Comparison of ENCODE assay signal across 21 mouse cellular contexts in the genomic region with DNA sequence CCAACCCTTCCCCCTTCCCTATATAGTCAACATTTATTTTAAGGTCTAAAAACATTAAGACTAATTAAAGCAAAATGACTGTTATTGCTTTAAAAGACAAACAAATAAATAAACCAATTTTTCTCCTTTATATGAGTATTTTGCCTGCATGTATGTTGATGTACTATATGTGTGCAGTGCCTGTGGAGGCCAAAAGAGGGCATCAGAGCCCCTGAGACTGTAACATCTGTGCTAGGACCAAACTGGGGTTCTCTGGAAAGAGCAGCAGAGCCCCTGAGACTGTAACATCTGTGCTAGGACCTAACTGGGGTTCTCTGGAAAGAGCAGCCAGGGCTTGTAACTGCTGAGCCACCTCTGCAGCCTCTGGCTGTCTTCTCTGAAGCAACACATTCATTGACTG. TPM values are rescaled to one million over a fixed set of nuclear protein-coding genes. Genes with fewer than 3 reads are reported as not detected.
A peak's percentile ranks its signal among the peaks of the same experiment; 100 is the strongest.
DNase-seq lines count a peak whose midpoint lies in the region; ATAC-seq and TF ChIP-seq lines count a peak whose summit lies in the region.
"Had no signal": no experiment of that assay in that cellular context is flagged by ENCODE, and none has a peak within 500 bp of the region (broad histone marks: within the 10 kb centered on the region; RNA-seq: fewer than 3 reads in every experiment).

No protein-coding gene starts in this region.

- H3K27me3 ChIP-seq in heart, postnatal 0 days (ENCODE audit: control insufficient read depth, insufficient read depth, low read length) = no peaks in the 10 kb centered on the region
- no peaks in the 10 kb centered on the region for H3K27me3 ChIP-seq in lung, embryonic 14.5 days (ENCODE audit: insufficient read depth, low read length)
- H3K27me3 ChIP-seq: embryonic facial prominence, embryonic 12.5 days; forebrain, embryonic 13.5 days; heart, embryonic 13.5 days; hindbrain, embryonic 13.5 days; neural tube, embryonic 15.5 days; stomach, embryonic 15.5 days had no signal

- ATAC-seq in heart, postnatal 0 days (ENCODE audit: insufficient read depth, low read depth) = no peak
- no peak for ATAC-seq in lung, embryonic 14.5 days (ENCODE audit: insufficient read depth)
- ATAC-seq: forebrain, embryonic 13.5 days had no signal

- peaks cover 24% of the 10 kb centered on the region for H3K36me3 ChIP-seq in heart, postnatal 0 days (replicated peaks; ENCODE audit: control insufficient read depth, insufficient read depth, low read length)
- H3K36me3 ChIP-seq in lung, embryonic 14.5 days (ENCODE audit: insufficient read depth) = peaks cover 18% of the 10 kb centered on the region; the same call in 1 of the 2 replicates

- peak; percentile 34 for TF ChIP-seq CTCF in heart, postnatal 0 days (IDR thresholded peaks at IDR 0.05; ENCODE audit: low read depth)
- TF ChIP-seq CTCF in lung, embryonic 14.5 days (IDR thresholded peaks at IDR 0.05; ENCODE audit: low read depth) = peak; percentile 42

- H3K9ac ChIP-seq in heart, postnatal 0 days (replicated peaks; ENCODE audit: low read depth, low read length) = no peak overlapping the region
- H3K9ac ChIP-seq in lung, embryonic 14.5 days = no peak overlapping the region
- H3K9ac ChIP-seq: embryonic facial prominence, embryonic 12.5 days; forebrain, embryonic 13.5 days; heart, embryonic 13.5 days; hindbrain, embryonic 13.5 days; neural tube, embryonic 15.5 days; stomach, embryonic 15.5 days had no signal

- no peak overlapping the region for H3K4me3 ChIP-seq in heart, postnatal 0 days (ENCODE audit: low read depth, low read length)
- H3K4me3 ChIP-seq in lung, embryonic 14.5 days (ENCODE audit: low read depth, low read length) = no peak overlapping the region
- H3K4me3 ChIP-seq: embryonic facial prominence, embryonic 12.5 days; forebrain, embryonic 13.5 days; heart, embryonic 13.5 days; hindbrain, embryonic 13.5 days; limb, embryonic 10.5 days; neural tube, embryonic 15.5 days; stomach, embryonic 15.5 days had no signal

- no peak for DNase-seq in heart, postnatal 0 days (ENCODE audit: low spot score)
- DNase-seq in heart, postnatal 25 days (ENCODE audit: low spot score) = no peak
- DNase-seq in lung, embryonic 14.5 days = peak; percentile 35
- no peak for DNase-seq in lung, postnatal 14 days
- DNase-seq in A20 (ENCODE audit: low read depth, low spot score) = peak; percentile 35
- peak; percentile 50 for DNase-seq in R1 (ENCODE audit: low read depth, low spot score)
- no peak for DNase-seq in frontal cortex, postnatal 10 days (ENCODE audit: low spot score in 2 of 2)
- DNase-seq in ovary, postnatal 36 days (ENCODE audit: low spot score) = no peak
- DNase-seq: adrenal gland, postnatal 25 days; cerebellum, adult 11 months; gastrocnemius, postnatal 14 days; kidney, adult 9 months had no signal

- no peaks in the 10 kb centered on the region for H3K9me3 ChIP-seq in heart, postnatal 0 days (replicated peaks; ENCODE audit: control insufficient read depth, low read length)
- H3K9me3 ChIP-seq in lung, embryonic 14.5 days (ENCODE audit: low read depth, low read length) = no peaks in the 10 kb centered on the region
- H3K9me3 ChIP-seq: embryonic facial prominence, embryonic 12.5 days; forebrain, embryonic 13.5 days; heart, embryonic 13.5 days; hindbrain, embryonic 13.5 days; limb, embryonic 10.5 days; neural tube, embryonic 15.5 days; stomach, embryonic 15.5 days had no signal

- H3K4me1 ChIP-seq in heart, postnatal 0 days (ENCODE audit: control insufficient read depth, insufficient read depth) = peaks cover 13% of the 10 kb centered on the region
- H3K4me1 ChIP-seq in lung, embryonic 14.5 days (ENCODE audit: insufficient read depth) = no peaks in the 10 kb centered on the region
- H3K4me1 ChIP-seq: embryonic facial prominence, embryonic 12.5 days; limb, embryonic 10.5 days; stomach, embryonic 15.5 days had no signal

- intact Hi-C loops in heart, postnatal 25 days (cut with DNase I) = no loop called here

- no peak for TF ChIP-seq EP300 in heart, postnatal 0 days (IDR thresholded peaks at IDR 0.05; ENCODE audit: low read depth)

- H3K4me2 ChIP-seq in heart, postnatal 0 days (ENCODE audit: low read depth, low read length) = no peak overlapping the region
- no peak overlapping the region for H3K4me2 ChIP-seq in lung, embryonic 14.5 days
- H3K4me2 ChIP-seq: embryonic facial prominence, embryonic 12.5 days; forebrain, embryonic 13.5 days; heart, embryonic 13.5 days; hindbrain, embryonic 13.5 days; neural tube, embryonic 15.5 days; stomach, embryonic 15.5 days had no signal

- no peak overlapping the region for H3K27ac ChIP-seq in heart, postnatal 0 days (ENCODE audit: low read depth)
- H3K27ac ChIP-seq in lung, embryonic 14.5 days (ENCODE audit: low read depth) = no peak overlapping the region
- H3K27ac ChIP-seq: embryonic facial prominence, embryonic 12.5 days; forebrain, embryonic 13.5 days; heart, embryonic 13.5 days; hindbrain, embryonic 13.5 days; limb, embryonic 10.5 days; neural tube, embryonic 15.5 days; stomach, embryonic 15.5 days had no signal

RNA-seq across cellular contexts. Expression of gene Abl1, which starts 10.0 kb away (rescaled TPM):
- 69.3 and 83.2 TPM in 2 replicates for total RNA-seq in heart, postnatal 0 days (2014; rRNA removed; ENCODE audit: low replicate concordance)
- 12.7 and 14.5 TPM in 2 replicates for polyA plus RNA-seq in heart, postnatal 0 days (2015; fragmentation: Nextera tagmentation; extraction: Ambion mirVana)
- 10 to 100 TPM; 29.8 to 35.0 TPM for total RNA-seq in heart, postnatal 25 days (2021)
- 52.6 and 54.4 TPM in 2 replicates for polyA plus RNA-seq in lung, embryonic 14.5 days (2014; fragmentation: Nextera tagmentation; extraction: Ambion mirVana)

RNA-seq across cellular contexts. Expression of gene Exosc2, which starts 27.7 kb away (rescaled TPM):
- total RNA-seq in heart, postnatal 0 days (2014; rRNA removed; ENCODE audit: low replicate concordance) = 22.0 and 39.8 TPM in 2 replicates
- 17.9 and 19.9 TPM in 2 replicates for polyA plus RNA-seq in heart, postnatal 0 days (2015; fragmentation: Nextera tagmentation; extraction: Ambion mirVana)
- total RNA-seq in heart, postnatal 25 days (2021) = 1 to 10 TPM; 8.3 to 9.6 TPM
- 65.5 and 70.4 TPM in 2 replicates for polyA plus RNA-seq in lung, embryonic 14.5 days (2014; fragmentation: Nextera tagmentation; extraction: Ambion mirVana)

RNA-seq across cellular contexts. Expression of gene Prdm12, which starts 58.4 kb away (rescaled TPM):
- not detected in 2 replicates for total RNA-seq in heart, postnatal 0 days (2014; rRNA removed; ENCODE audit: low replicate concordance)
- polyA plus RNA-seq in heart, postnatal 0 days (2015; fragmentation: Nextera tagmentation; extraction: Ambion mirVana) = not detected in 2 replicates
- not detected for total RNA-seq in heart, postnatal 25 days (2021)
- not detected in 2 replicates for polyA plus RNA-seq in lung, embryonic 14.5 days (2014; fragmentation: Nextera tagmentation; extraction: Ambion mirVana)
- total RNA-seq: adrenal gland, postnatal 25 days; gastrocnemius, postnatal 14 days had no signal
- polyA plus RNA-seq: heart, embryonic 13.5 days; limb, embryonic 10.5 days; lung, embryonic 16.5 days; stomach, embryonic 15.5 days; urinary bladder, adult 2 months had no signal

Comparison
In these comparisons a context has a peak if more than half of its experiments do, and no peak if none do; other contexts are left out.
1. DNase-seq: peak in lung, embryonic 14.5 days (single experiment), A20 (single experiment) and R1 (single experiment); none in heart, postnatal 0 days (single experiment), heart, postnatal 25 days (single experiment), lung, postnatal 14 days (single experiment), frontal cortex, postnatal 10 days (0 of 2) and ovary, postnatal 36 days (single experiment).